Mouse (Mus musculus) forebrain, embryonic 10.5 days (tissue): ENCODE measurements around the gene Chrna5. TPM values are rescaled to one million over a fixed set of nuclear protein-coding genes. Genes with fewer than 3 reads are reported as not detected.
"Not testable (repeated sequence)": the region's sequence is repeated elsewhere in the genome, so short reads cannot be mapped to it uniquely, and the experiment has no call there.

Experiments
- DNase-seq: peaks from one replicate; pipeline ENCODE4 v3.0.0-alpha.2; 2017; ENCODE audit warnings: low spot score; ENCODE audit errors: extremely low spot score
- H3K27ac ChIP-seq: fragments of 300-500 bp; sonication (generic); 2 replicates; pipeline ENCODE4 v1.5.1; 2016; ENCODE audit warnings: mild to moderate bottlenecking
- H3K27me3 ChIP-seq: fragments of 300-500 bp; sonication (generic); 2 replicates; pipeline ENCODE4 v1.6.1; 2016; ENCODE audit warnings: mild to moderate bottlenecking; ENCODE audit not compliant: poor library complexity, severe bottlenecking
- H3K36me3 ChIP-seq: fragments of 300-500 bp; sonication (generic); replicated peaks from 2 replicates; pipeline ENCODE4 v1.6.1; 2016; ENCODE audit warnings: mild to moderate bottlenecking, moderate library complexity
- H3K4me1 ChIP-seq: fragments of 300-500 bp; sonication (generic); 2 replicates; pipeline ENCODE4 v1.6.1; 2016
- H3K4me3 ChIP-seq: fragments of 300-500 bp; sonication (generic); 2 replicates; pipeline ENCODE4 v1.5.1; 2016; ENCODE audit warnings: mild to moderate bottlenecking, moderate library complexity
- H3K9me3 ChIP-seq: fragments of 300-500 bp; sonication (generic); 2 replicates; pipeline ENCODE4 v1.6.1; 2016; ENCODE audit warnings: mild to moderate bottlenecking, moderate library complexity
- WGBS: fragments of 180-500 bp; shearing (Covaris S2); methylation state at CpG from one replicate; pipeline ENCODE4 v1.1.7; 2016; 5-methylcytosine and 5-hydroxymethylcytosine counted together
- polyA plus RNA-seq: library from polyadenylated mRNA; unstranded; fragments of >200 nt; fragmentation: Nextera tagmentation; extraction: Ambion mirVana; gene quantifications from 2 replicates; pipeline ENCODE4 v1.2.1, GENCODE M21; 2016

Gene Chrna5
- polyA plus RNA-seq: 0.42 TPM in 2 replicates

GRCm38 (mm10) chr9:54980674-54981073, at the start of gene Chrna5:
Chrna5 (plus strand) TSS chr9:54980880.
- H3K27ac ChIP-seq: peak within 1 kb of the TSS; percentile 68; the same call in 1 of the 2 replicates
- no peak for DNase-seq

GRCm38 (mm10) chr9:54931765-54932164, 48.9 kb upstream of the Chrna5 start:
- WGBS: 5% methylated on average over 1 of the region's 1 CpGs
- H3K27me3 ChIP-seq: no peaks in the 10 kb centered on the region
- no peak overlapping the region for H3K4me3 ChIP-seq
- H3K27ac ChIP-seq: no peak overlapping the region
- no peaks in the 10 kb centered on the region for H3K36me3 ChIP-seq
- H3K9me3 ChIP-seq: no peaks in the 10 kb centered on the region
- no peak for DNase-seq
- H3K4me1 ChIP-seq: no peaks in the 10 kb centered on the region

More at GRCm38 (mm10) chr9:54980674-54981073, at the start of gene Chrna5:
- 73% methylated on average over 8 of the region's 8 CpGs for WGBS
- Histone ChIP-seq H3K27me3 (peaks cover 63% of the 10 kb centered on the region), H3K9me3 (no peaks in the 10 kb centered on the region), H3K4me3 (peak within 1 kb of the TSS; percentile 70), H3K36me3 (no peaks in the 10 kb centered on the region), H3K4me1 (peaks cover 19% of the 10 kb centered on the region)

GRCm38 (mm10) chr9:54932379-54932778, 48.3 kb upstream of the Chrna5 start:
- no peak overlapping the region for H3K27ac ChIP-seq
- no peaks in the 10 kb centered on the region for H3K4me1 ChIP-seq
- whole genome bisulfite sequencing: 79% methylated on average over 2 of the region's 2 CpGs
- H3K27me3 ChIP-seq: no peaks in the 10 kb centered on the region
- H3K4me3 ChIP-seq: no peak overlapping the region
- no peaks in the 10 kb centered on the region for H3K36me3 ChIP-seq
- no peak for DNase-seq
- H3K9me3 ChIP-seq: no peaks in the 10 kb centered on the region

DNA sequence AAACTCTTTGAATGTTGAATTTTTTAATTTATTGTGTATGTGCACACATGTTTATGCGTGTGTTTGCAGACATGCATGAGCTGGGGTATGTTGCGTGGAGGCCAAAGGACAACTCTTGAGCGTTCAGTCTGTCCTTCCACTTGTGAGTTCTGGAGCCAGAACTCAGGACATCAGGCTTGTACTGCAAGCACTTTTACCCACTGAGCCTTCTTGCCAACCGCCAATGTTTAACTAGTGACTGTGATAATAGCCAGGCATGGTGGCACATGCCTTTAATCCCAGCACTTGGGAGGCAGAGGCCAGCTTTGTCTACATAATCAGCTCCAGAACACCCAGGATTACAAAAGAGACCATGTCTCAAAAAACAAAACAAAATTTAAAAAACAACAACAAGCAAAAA, 38.6 kb upstream of the Chrna5 start:
- no peaks in the 10 kb centered on the region for H3K27me3 ChIP-seq
- H3K4me3 ChIP-seq: no peak overlapping the region
- H3K4me1 ChIP-seq: no peaks in the 10 kb centered on the region
- no peak overlapping the region for H3K27ac ChIP-seq
- H3K36me3 ChIP-seq: no peaks in the 10 kb centered on the region
- H3K9me3 ChIP-seq: no peaks in the 10 kb centered on the region
- no peak for DNase-seq
- WGBS: 94% methylated on average over 4 of the region's 4 CpGs

- no peaks in the 10 kb centered on the region for H3K36me3 ChIP-seq
- no peaks in the 10 kb centered on the region for H3K4me1 ChIP-seq
- DNase-seq: no peak
- no peaks in the 10 kb centered on the region for H3K27me3 ChIP-seq
- H3K4me3 ChIP-seq: no peak overlapping the region
- no peaks in the 10 kb centered on the region for H3K9me3 ChIP-seq
- WGBS: 64% methylated on average over 2 of the region's 2 CpGs
- no peak overlapping the region for H3K27ac ChIP-seq
Measured at GRCm38 (mm10) chr9:54944467-54944866, 36.2 kb upstream of the Chrna5 start.

GRCm38 (mm10) chr9:54946256-54946655, 34.4 kb upstream of the Chrna5 start:
- Histone ChIP-seq H3K9me3 (no peaks in the 10 kb centered on the region), H3K4me1 (peaks cover 4% of the 10 kb centered on the region), H3K4me3 (no peak overlapping the region), H3K27me3 (no peaks in the 10 kb centered on the region), H3K27ac (no peak overlapping the region), H3K36me3 (no peaks in the 10 kb centered on the region)
- no peak for DNase-seq
- 83% methylated on average over 16 of the region's 16 CpGs for WGBS

DNA sequence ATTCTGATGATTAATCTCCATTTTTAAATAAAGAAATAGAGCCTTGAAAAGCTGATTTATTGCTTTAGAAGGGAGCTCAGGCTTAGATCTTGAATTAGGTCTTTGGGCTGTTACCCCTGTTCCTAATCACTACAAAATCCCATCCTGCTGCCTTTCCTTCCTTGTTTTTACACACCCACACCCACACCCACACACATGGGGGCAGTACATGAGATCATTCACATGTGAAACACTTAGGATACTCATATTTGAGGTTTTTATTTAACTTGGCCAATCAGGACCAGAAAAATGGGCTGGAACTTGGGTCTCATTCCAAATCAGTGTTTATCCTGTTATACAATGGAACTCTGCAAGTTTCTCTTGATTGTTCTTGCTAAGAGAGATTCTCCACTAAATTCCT, 31.2 kb upstream of the Chrna5 start:
- H3K27me3 ChIP-seq: no peaks in the 10 kb centered on the region
- no peak overlapping the region for H3K27ac ChIP-seq
- no peaks in the 10 kb centered on the region for H3K9me3 ChIP-seq
- peaks cover 25% of the 10 kb centered on the region for H3K36me3 ChIP-seq
- DNase-seq: no peak
- H3K4me1 ChIP-seq: peaks cover 18% of the 10 kb centered on the region
- no peak overlapping the region for H3K4me3 ChIP-seq

DNA sequence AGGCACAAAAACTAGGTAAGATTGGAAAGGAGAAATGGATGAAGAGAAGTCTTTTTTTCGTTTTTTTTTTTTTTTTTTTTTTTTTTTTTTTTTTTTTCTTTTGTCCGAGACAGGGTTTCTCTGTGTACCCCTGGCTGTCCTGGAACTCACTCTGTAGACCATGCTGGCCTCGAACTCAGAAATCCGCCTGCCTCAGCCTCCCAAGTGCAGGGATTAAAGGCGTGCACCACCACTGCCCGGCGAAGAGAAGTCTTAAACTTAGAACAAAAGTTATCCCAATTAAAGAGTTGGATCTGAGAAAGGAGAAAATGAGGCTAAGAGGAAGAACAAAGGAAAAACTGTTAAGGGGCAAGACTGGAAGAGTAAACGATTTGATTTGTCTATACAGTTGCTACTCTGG, 30.5 kb upstream of the Chrna5 start:
- H3K9me3 ChIP-seq, H3K27me3 ChIP-seq, DNase-seq: not testable (repeated sequence)
- WGBS: 55% methylated on average over 8 of the region's 8 CpGs
- Histone ChIP-seq H3K27ac (peak overlapping the region; percentile 94), H3K36me3 (peaks cover 32% of the 10 kb centered on the region), H3K4me3 (peak overlapping the region; percentile 90), H3K4me1 (peaks cover 18% of the 10 kb centered on the region)

DNA sequence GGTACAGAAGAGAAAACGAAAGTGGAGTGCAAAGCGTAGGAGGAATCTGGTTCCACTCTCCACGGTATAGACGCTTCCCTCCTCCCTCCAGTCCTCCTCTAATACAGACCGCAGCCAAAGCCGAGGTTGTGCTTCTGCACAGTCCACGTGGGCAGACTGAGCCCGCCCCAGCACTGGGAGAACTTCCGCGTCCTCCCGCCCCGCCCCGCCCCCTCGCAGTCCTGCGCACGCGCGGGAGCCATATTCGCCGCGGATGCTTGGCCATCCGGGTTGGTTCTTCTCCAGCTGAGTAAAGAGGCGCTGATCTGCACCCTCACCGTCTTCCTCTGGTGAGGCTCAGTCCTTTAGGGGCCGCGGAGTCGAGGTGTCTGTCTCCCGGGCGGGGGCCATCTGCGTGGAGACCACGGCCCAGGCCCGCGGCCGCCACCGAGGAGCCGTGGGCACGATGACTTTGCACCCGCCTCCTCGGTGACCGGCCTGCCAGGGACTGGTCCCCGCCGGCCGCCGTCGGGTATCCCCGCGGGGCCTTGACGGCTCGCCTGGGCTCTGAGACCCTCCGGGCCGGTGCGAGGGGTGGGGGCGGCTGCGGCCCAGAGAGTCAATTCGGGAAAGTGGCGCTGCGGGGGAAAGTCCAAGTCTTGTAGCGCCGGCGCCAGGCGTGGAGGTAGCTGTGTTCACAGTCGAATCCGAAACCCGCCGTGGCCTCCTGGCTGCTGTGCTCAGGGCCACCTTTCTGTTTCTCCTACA, 29.9 kb upstream of the Chrna5 start, which contains the start of the genes Psma4 and AY074887:
Gene Psma4 (plus strand): TSS at position 216 of the 747 bp plus-strand sequence.
Gene AY074887 (minus strand): TSS at position 424 of the 747 bp plus-strand sequence.
- H3K4me1 ChIP-seq: peaks cover 18% of the 10 kb centered on the region
- H3K27ac ChIP-seq: peak within 1 kb of the TSS; percentile 94
- H3K36me3 ChIP-seq: peaks cover 37% of the 10 kb centered on the region
- peak within 1 kb of the TSS; percentile 90 for H3K4me3 ChIP-seq
- WGBS: under 1% methylated on average over 65 of the region's 65 CpGs
- H3K9me3 ChIP-seq: no peaks in the 10 kb centered on the region
- no peaks in the 10 kb centered on the region for H3K27me3 ChIP-seq
- peak; percentile 95 for DNase-seq

DNA sequence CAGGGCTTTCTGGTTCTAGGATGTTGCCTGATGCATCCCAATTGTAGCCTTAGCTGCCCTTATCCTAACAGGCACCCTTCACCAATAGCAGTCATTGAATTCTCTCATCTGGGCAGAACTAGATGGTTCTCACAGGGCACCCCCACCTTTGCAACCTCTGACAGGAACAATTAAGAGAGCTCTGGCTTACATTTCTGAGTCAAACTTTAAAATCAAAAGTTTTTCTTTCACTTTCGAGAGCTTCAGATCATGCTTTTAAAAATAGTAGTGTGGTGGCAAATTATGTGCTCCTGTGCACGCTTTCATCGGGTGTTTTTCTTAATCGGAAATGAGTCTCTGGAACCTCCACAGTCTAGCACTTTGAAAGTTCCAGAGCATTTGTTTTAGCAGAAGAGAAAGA, 19.6 kb upstream of the Chrna5 start:
- 91% methylated on average over 4 of the region's 4 CpGs for WGBS
- no peaks in the 10 kb centered on the region for H3K4me1 ChIP-seq

DNA sequence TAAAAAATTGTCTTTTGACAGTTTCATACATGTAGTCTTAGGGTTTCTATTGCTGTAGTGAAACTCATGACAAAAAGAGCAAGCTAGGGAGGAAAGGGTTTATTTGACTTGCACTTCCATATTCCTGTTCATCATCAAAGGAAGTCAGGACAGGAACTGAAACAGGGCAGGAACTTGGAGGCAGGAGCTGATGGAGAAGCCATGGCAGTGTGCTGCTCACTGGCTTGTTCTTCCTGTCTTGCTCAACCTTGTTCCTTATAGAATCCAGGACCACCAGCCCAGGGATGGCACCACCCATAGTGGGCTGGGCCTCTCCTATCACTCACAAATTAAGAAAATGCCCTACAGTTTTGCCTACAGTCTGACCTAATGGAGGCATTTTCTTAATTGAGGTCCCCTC, 17.0 kb upstream of the Chrna5 start:
- Histone ChIP-seq H3K36me3 (peaks cover 14% of the 10 kb centered on the region), H3K27ac (no peak overlapping the region), H3K4me1 (no peaks in the 10 kb centered on the region), H3K4me3 (no peak overlapping the region), H3K9me3 (0 out of 2 replicates have a peak, but pooled peaks cover 4% of the 10 kb centered on the region), H3K27me3 (no peaks in the 10 kb centered on the region)
- no peak for DNase-seq

More for the DNA sequence above, 19.6 kb upstream of the Chrna5 start:
- no peaks in the 10 kb centered on the region for H3K27me3 ChIP-seq
- no peak for DNase-seq
- no peak overlapping the region for H3K27ac ChIP-seq
- 0 out of 2 replicates have a peak, but pooled peaks cover 4% of the 10 kb centered on the region for H3K9me3 ChIP-seq
- H3K36me3 ChIP-seq: peaks cover 40% of the 10 kb centered on the region
- H3K4me3 ChIP-seq: no peak overlapping the region

GRCm38 (mm10) chr9:54969972-54970637, 10.6 kb upstream of the Chrna5 start:
- H3K27ac ChIP-seq: no peak overlapping the region
- no peak overlapping the region for H3K4me3 ChIP-seq
- H3K4me1 ChIP-seq: 0 out of 2 replicates have a peak, but pooled peaks cover 3% of the 10 kb centered on the region
- H3K36me3 ChIP-seq: no peaks in the 10 kb centered on the region
- DNase-seq: no peak
- 74% methylated on average over 8 of the region's 8 CpGs for WGBS
- H3K27me3 ChIP-seq: no peaks in the 10 kb centered on the region
- no peaks in the 10 kb centered on the region for H3K9me3 ChIP-seq
